Mouse (Mus musculus): Measurements from ENCODE around the gene Pdlim4.

DNA sequence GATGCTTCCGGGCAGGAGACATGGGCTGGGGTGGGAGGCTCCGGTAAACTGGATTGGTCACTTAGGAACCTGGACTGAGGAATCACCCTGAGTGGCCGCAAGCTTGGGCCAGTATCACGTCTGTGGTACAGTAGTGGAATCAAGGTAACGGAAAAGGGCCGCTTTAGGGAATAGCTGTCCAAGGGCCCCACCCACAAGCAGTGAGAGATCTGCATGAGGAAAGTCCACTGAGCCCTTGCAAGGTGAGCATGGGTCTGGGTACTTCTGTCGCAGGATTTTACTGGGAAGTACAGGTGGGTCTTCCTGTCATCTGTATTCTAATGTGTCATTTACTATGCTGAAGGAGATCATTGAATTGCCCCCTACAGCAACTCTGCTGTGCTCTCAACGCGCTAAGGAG lies 32.9 kb upstream of the Pdlim4 start:
- no peak for TF ChIP-seq CTCF (IDR thresholded peaks at IDR 0.05; ENCODE audit: insufficient read depth, low read length)
- no peak for TF ChIP-seq POLR2A (IDR thresholded peaks at IDR 0.05; ENCODE audit: borderline replicate concordance, extremely low read depth, low read depth, low read length)
